ENCODE assay signal across 8 mouse cellular contexts in the genomic region with DNA sequence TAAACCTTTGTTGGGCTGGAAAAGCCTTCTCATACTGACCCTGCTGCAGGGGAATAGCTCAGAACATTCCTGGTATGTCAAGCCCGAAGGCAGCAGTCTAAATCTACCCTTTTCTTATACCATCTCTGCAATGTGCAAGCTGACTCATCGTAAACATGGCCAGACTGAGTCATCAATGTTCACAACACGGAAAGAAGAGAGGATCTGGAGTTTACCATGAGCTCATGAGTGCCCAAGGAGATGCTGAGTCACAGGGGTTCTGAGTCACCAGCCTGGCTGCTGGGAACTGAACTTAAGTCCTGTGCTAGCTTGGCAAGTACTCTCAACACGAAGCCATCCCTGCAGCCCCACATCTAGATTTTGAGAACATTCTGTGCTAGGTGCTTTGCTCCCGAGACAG.
DNase-seq lines count a peak whose midpoint lies in the region; ATAC-seq and TF ChIP-seq lines count a peak whose summit lies in the region.
"Had no signal": no experiment of that assay in that cellular context is flagged by ENCODE, and none has a peak within 500 bp of the region (broad histone marks: within the 10 kb centered on the region; RNA-seq: fewer than 3 reads in every experiment).

No protein-coding gene starts in this region.

- H3K9ac ChIP-seq in midbrain, embryonic 15.5 days = no peak overlapping the region
- no peak overlapping the region for H3K9ac ChIP-seq in midbrain, embryonic 16.5 days (ENCODE audit: low read depth, low read length)
- no peak overlapping the region for H3K9ac ChIP-seq in liver, embryonic 14.5 days (replicated peaks)

- peaks cover 19% of the 10 kb centered on the region; the same call in 1 of the 2 replicates for H3K4me1 ChIP-seq in midbrain, embryonic 15.5 days
- H3K4me1 ChIP-seq in midbrain, embryonic 16.5 days (ENCODE audit: control insufficient read depth, insufficient read depth, low read length) = 0 out of 2 replicates have a peak, but pooled peaks cover 2% of the 10 kb centered on the region
- H3K4me1 ChIP-seq in liver, embryonic 14.5 days (replicated peaks; ENCODE audit: control insufficient read depth in 2 of 2, insufficient read depth in 2 of 2, low read length in 1 of 2) = no peaks in the 10 kb centered on the region
- H3K4me1 ChIP-seq in embryonic facial prominence, embryonic 10.5 days = peaks cover 35% of the 10 kb centered on the region

- ATAC-seq in midbrain, embryonic 15.5 days (replicated peaks) = no peak
- ATAC-seq in midbrain, embryonic 16.5 days = no peak; the same call in 1 of the 2 replicates
- 0 out of 2 replicates have a peak, but pooled peaks have one; percentile 37 for ATAC-seq in liver, embryonic 14.5 days (ENCODE audit: insufficient read depth)
- ATAC-seq in megakaryocyte-erythroid progenitor cell, adult 5-6 weeks (replicated peaks; ENCODE audit: low FRiP score, low TSS enrichment, poor library complexity, severe bottlenecking) = no peak

- no peak for TF ChIP-seq CTCF in liver, embryonic 14.5 days (IDR thresholded peaks at IDR 0.05; ENCODE audit: low read depth)

- WGBS in midbrain, embryonic 15.5 days = 88% methylated on average over 5 of the region's 5 CpGs
- WGBS in midbrain, embryonic 16.5 days = 83% methylated on average over 5 of the region's 5 CpGs
- WGBS in liver, embryonic 14.5 days (ENCODE audit: insufficient replicate concordance) = 38% methylated on average over 5 of the region's 5 CpGs
- whole genome bisulfite sequencing in embryonic facial prominence, embryonic 10.5 days = 83% methylated on average over 5 of the region's 5 CpGs

- H3K27ac ChIP-seq in midbrain, embryonic 15.5 days = 0 out of 2 replicates have a peak overlapping the region, but pooled peaks have one; percentile 43
- no peak overlapping the region for H3K27ac ChIP-seq in midbrain, embryonic 16.5 days (ENCODE audit: low read length)
- H3K27ac ChIP-seq in liver, embryonic 14.5 days = no peak overlapping the region
- no peak overlapping the region for H3K27ac ChIP-seq in embryonic facial prominence, embryonic 10.5 days (replicated peaks)
- H3K27ac ChIP-seq: macrophage had no signal

- DNase-seq in adrenal gland, adult 8-10 months = peak; percentile 90
- DNase-seq in gonadal fat pad, adult 2 months (ENCODE audit: low read depth) = peak; percentile 42
- peak in 1 of 3 experiments; percentile 51 for DNase-seq in liver, embryonic 14.5 days (ENCODE audit: low read depth in 3 of 3, low spot score in 3 of 3)
- DNase-seq in embryonic facial prominence, embryonic 10.5 days (ENCODE audit: low spot score) = no peak

- TF ChIP-seq EP300 in liver, embryonic 14.5 days (IDR thresholded peaks at IDR 0.05; ENCODE audit: low read depth) = no peak

- no peak overlapping the region for H3K4me3 ChIP-seq in midbrain, embryonic 15.5 days
- H3K4me3 ChIP-seq in midbrain, embryonic 16.5 days (ENCODE audit: low read depth, low read length) = no peak overlapping the region
- H3K4me3 ChIP-seq in liver, embryonic 14.5 days (ENCODE audit: insufficient read depth in 1 of 2, low read depth in 2 of 2, low read length in 2 of 2) = no peak overlapping the region
- no peak overlapping the region for H3K4me3 ChIP-seq in embryonic facial prominence, embryonic 10.5 days

- H3K4me2 ChIP-seq in midbrain, embryonic 15.5 days = no peak overlapping the region
- H3K4me2 ChIP-seq in midbrain, embryonic 16.5 days (ENCODE audit: low read length) = no peak overlapping the region
- H3K4me2 ChIP-seq in liver, embryonic 14.5 days (ENCODE audit: low read depth) = no peak overlapping the region

- H3K9me3 ChIP-seq in midbrain, embryonic 15.5 days = no peaks in the 10 kb centered on the region
- no peaks in the 10 kb centered on the region for H3K9me3 ChIP-seq in midbrain, embryonic 16.5 days (replicated peaks; ENCODE audit: control insufficient read depth, low read length, poor library complexity, severe bottlenecking)
- no peaks in the 10 kb centered on the region for H3K9me3 ChIP-seq in liver, embryonic 14.5 days (ENCODE audit: control insufficient read depth, low read length)
- H3K9me3 ChIP-seq in embryonic facial prominence, embryonic 10.5 days = no peaks in the 10 kb centered on the region

- no peaks in the 10 kb centered on the region for H3K27me3 ChIP-seq in midbrain, embryonic 15.5 days (replicated peaks)
- H3K27me3 ChIP-seq in midbrain, embryonic 16.5 days (ENCODE audit: control insufficient read depth, insufficient read depth, low read depth, low read length) = no peaks in the 10 kb centered on the region
- H3K27me3 ChIP-seq in liver, embryonic 14.5 days (ENCODE audit: control insufficient read depth, insufficient read depth, low read length) = no peaks in the 10 kb centered on the region
- H3K27me3 ChIP-seq in embryonic facial prominence, embryonic 10.5 days (replicated peaks; ENCODE audit: low read depth, poor library complexity, severe bottlenecking) = 0 out of 2 replicates have a peak, but pooled peaks cover 4% of the 10 kb centered on the region

- no peaks in the 10 kb centered on the region for H3K36me3 ChIP-seq in midbrain, embryonic 15.5 days (replicated peaks)
- H3K36me3 ChIP-seq in midbrain, embryonic 16.5 days (ENCODE audit: control insufficient read depth, insufficient read depth, low read length) = no peaks in the 10 kb centered on the region
- no peaks in the 10 kb centered on the region for H3K36me3 ChIP-seq in liver, embryonic 14.5 days (replicated peaks; ENCODE audit: control insufficient read depth, insufficient read depth, low read depth)
- H3K36me3 ChIP-seq in embryonic facial prominence, embryonic 10.5 days (replicated peaks) = no peaks in the 10 kb centered on the region
